Mouse (Mus musculus): ENCODE measurements at regions not wholly inside any gene's neighbourhood (a gene's known extent, or its start where the extent isn't known, plus 50 kb on each side); places are given as distances from the start of the nearest gene placed in this dataset.

DNA sequence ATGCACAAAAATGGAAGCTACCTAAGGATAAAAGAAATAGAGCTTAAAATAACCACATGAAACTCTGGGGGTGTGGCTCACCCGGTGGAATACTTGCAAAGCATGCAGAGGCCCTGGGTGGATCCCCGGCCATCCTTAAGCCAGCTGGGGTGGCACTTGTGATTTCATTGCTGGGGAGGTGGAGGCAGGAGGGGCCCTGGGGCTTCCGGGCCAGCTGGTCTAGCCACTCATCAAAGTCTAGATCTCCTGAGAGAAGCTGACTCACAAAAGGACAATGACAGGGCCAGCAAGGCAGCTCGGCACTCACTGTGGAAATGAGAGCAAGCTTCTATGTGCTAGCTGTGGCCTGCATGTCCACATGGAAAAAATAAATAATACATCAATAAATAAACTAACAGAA, 363.4 kb downstream of the H2al1j start:
- ATAC-seq (replicated peaks; ENCODE audit: low FRiP score, poor library complexity, severe bottlenecking), result no peak

DNA sequence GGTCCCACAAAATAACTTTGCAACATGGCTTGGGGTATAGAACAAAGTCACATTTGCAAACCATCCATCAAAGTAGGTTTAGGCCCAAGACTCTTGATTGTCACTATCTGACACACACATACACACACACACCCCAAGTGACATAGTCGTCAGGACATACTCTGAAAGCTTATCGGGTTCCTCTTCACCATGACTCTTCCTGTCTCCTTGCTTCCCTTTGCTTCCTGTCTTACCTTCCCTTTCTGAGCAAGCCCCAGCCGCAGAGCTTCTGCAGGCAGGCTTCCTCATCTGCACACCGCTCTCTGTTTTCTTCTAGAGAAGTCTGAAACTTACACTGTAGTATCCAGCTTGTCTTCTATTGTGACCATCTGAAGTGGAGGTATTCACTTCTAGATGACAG, 368.9 kb downstream of the H2al1j start:
- peak; percentile 83 for ATAC-seq (replicated peaks; ENCODE audit: low FRiP score, poor library complexity, severe bottlenecking)

DNA sequence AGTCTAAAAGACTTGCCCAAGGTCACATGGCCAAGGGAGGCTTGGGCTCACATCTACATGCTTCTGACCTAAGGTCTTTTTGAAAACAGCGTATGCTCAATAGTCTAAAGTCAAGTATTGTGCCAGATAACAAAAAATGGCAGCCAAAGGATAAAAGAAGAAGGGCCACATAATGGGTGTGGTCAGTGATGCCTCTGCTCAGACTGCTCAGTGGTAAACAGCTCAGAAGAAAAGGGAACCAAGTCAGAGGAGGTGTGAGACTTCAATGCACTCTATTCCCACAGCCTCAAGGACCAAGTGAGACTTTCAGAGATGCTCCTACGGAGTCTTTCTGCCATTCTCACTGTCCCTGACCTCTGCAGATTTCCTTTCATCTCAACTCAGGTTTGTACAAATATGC, 373.5 kb downstream of the H2al1j start:
- ATAC-seq (replicated peaks; ENCODE audit: low FRiP score, poor library complexity, severe bottlenecking), result no peak

DNA sequence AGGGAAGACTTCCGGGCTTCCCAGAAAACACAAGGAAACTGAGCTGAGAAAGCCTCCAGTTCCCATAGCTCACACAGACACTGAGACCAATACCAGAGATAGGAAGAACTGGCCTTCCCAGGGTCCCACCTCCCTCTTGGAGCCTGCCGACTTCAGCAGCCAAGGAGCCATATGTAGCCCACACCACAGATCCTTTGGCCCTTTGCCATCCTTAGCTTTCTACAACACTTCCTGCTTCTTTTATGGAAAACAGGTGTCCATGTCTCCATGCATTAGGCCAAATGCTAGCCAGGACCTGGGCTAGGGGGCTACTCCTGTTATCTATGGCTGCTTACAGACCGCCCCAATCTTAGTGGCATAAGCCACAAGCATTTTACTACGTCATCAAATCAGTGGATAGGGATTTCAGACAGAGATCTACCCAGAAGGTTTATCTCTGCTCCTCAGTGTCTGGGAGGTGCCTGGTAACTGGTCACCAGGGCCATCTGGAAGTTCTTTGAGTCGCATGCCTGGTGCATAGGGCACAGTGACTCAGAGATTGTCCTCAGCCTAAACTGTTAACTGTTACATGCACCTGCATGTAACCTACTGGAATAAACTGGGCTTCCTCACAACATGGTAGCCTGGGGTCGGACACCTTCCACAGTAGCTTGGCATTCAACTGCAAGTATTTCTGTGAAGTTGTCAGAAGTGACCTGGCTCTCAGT, 378.4 kb downstream of the H2al1j start:
- no peak for ATAC-seq (replicated peaks; ENCODE audit: low FRiP score, poor library complexity, severe bottlenecking)

DNA sequence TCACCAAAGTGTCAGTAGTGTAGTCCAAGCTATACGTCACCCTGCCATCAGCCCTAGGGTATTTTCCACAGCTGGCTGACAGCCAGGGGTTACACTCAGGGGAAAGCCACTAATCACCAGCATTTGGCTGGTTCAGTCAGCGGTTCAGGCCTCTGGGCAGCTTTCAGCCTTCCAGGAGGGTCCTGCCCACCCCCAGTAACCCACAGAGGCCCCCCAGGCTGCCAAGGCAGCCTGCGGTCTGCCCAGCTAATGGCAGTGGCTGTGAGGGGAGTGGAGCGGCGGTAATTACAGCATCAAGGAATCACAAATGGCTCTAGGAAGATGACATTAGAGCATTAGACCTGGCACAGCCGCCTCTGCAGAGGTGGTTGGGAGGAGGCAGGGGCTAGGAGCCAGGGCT, 379.7 kb downstream of the H2al1j start:
- no peak for ATAC-seq (replicated peaks; ENCODE audit: low FRiP score, poor library complexity, severe bottlenecking)

DNA sequence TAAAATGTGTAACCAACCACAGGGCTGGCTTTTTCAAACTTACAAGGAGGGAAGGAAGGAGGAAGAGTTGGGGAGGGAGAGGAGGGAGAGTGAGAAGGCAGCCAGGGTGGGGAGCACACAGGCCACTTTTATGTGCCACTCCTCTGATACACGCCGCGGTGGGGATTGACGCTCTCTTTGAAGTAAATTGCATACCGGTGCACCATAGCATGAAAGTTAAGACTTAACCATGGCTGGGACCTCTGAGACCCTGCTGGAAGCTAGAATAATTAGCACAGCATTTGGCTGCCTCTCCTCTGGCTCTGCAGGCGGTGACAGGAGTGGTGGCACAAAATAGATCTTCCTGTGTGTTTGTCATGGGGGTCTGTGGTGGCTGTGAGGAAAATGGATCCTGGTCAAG, 380.7 kb downstream of the H2al1j start:
- ATAC-seq (replicated peaks; ENCODE audit: low FRiP score, poor library complexity, severe bottlenecking), result no peak

DNA sequence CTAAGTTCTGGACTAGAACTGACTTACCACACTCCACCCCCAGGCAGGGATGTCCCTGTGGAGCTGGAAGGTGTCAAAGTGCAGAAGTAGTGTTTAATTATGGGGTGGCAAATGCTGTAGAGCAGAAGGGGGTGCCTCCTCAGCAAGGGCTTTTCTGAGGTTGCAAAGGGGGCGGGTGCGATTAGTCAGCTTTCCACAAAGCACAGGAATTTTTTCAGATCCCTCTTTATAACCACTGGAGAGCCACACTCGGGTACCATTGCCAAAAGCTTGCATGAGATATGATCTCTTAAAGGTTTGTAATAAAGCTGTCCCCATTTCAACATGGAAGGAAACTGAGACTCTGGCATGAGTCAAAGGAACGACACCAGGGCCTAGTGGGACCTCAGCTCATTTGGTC, 381.7 kb downstream of the H2al1j start:
- ATAC-seq (replicated peaks; ENCODE audit: low FRiP score, poor library complexity, severe bottlenecking), result no peak

DNA sequence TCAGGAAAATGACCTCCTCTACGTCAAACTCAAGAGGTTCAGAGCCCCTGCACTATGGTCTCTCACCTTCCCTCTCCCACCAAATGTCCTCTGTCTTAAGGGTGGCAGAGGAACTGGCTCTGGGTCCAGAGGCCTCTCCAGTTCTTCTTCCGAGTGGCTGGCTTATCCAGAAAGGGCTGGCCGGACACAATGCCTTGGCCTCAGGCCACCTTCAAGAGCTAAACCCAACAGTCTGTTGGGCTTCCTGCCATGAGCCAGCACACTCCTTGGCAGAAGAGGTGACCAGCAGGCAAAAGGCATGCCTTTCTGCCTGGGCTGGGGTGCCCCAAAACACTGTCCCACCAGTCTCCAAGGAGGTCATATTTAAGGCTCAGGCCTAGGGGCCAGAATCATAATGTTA, 385.8 kb downstream of the H2al1j start:
- ATAC-seq (replicated peaks; ENCODE audit: low FRiP score, poor library complexity, severe bottlenecking), result no peak

DNA sequence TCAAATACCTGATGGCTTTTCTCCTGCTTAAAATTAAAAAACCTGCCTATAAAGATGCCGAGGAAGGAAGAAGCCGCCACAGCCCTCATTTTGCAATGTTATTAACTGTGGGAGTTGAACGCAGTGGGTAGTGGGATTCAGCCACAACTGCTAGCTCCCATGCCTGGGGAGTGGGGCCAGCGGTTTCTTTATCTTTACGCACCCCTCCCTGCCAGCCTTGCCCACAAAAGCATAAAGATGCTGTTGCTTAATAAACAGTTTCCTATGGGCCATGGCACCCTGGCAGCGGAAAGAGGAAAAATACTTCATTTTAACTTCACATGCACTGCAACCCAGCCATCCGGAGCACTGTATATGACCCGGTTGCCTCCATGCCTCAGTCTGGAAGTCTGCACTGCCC, 389.2 kb downstream of the H2al1j start:
- no peak for ATAC-seq (replicated peaks; ENCODE audit: low FRiP score, poor library complexity, severe bottlenecking)

DNA sequence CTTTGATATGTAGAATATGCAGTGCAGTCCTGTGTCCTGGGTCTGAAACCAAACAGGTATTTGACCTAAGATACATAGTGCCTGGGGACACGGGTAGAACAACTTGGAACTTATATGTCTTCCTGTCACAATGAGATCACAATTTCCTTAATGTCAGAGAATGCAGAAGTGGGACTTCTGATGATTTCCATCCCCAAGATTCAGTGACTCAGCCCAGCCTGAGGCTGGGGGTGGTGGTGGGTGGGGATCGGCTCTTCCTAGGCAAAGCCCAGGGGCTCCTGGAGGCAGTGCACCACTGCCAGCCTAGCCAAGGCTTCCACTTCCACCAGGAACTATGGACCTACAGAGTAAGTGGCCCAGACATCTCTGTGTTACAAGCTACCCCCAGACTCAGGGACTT, 391.2 kb downstream of the H2al1j start:
- ATAC-seq (replicated peaks; ENCODE audit: low FRiP score, poor library complexity, severe bottlenecking), result no peak

DNA sequence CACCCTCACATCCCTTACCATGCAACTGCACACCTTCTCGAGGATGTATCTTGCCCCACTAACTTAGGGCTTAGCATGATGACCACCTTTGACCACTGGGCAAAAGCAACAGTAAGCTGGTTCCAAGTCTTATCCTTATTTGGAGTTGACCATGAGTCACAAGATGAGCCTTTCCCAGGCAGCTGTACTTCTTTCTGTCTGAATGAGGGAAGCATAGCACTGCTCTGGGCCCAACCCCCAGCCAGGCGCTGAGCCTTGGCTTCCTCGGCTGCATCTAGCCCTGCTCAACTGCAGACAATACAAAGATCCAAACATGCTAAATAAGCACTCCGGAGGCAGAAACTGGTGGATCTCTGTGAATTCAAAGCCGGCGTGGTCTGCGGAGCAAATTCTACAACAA, 392.9 kb downstream of the H2al1j start:
- no peak for ATAC-seq (replicated peaks; ENCODE audit: low FRiP score, poor library complexity, severe bottlenecking)

DNA sequence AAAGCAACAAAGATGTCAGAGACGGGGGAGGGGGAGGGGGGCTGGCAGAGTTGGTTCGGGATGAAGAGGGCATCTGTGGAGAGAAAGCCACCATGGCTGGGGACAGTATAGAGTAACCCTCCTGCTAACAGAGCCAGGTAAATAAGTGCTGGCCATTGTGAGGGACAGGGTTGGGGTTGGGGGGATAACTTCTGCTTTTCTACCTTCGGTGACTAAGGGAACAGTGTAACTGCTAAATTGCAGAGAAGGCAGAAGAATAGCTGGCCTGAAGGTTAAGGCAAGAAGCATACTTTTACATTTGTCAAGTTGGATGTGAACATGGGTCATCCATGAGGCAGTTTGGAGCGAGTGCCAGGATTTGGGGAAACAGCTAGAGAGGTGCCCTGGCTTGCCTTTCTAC, 395.1 kb downstream of the H2al1j start:
- no peak for ATAC-seq (replicated peaks; ENCODE audit: low FRiP score, poor library complexity, severe bottlenecking)

DNA sequence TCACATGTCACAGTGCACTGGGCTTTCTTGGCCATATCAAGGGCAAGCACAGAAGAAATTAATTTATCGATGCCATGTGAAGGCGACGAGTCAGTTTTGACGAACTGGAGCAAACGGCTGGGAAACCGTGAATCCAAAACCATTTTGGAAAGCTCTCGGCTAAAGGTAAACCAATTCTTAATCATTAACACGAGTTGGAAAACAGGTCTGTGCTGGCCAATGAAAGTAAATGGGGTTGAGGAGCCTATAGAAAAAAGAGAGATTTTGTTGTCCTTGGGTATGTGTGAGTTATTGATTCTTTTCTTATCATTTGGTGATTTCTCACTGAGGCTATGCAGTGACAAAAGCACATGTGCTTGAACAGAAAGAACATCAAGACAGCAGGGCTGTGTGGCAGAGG, 397.1 kb downstream of the H2al1j start:
- no peak for ATAC-seq (replicated peaks; ENCODE audit: low FRiP score, poor library complexity, severe bottlenecking)

DNA sequence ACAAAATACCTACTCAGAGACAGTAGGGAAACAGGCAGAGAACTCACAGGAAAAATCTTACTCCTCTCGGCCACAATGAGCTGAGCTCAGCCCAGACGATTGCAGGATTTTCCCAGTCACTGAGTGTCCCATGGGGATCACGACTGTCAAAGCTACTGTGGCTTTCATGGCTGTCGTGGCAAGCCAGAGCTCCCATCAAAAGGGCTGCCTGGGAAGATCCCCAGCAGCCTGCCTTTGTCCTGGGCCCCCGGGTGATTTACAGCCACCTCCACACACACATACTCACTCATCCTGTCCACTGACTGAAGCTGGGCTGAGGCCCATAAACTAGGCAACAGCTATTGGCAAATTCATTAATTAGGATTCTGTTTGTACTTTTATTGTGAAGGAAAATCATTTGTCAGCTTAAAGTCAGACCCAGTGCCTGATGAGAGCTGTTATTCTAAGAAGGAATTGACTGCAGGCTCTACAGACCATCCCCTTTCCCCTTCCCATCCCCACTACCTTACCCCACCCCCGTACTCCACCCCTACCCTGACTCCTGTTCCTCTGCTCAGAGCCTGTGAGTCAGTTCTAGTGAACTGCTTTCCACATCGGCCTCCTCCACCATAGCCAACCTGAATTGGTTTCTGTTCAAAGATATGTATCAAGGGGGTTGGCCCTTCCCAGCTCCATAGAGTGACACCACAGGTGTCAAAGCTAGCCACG, 399.1 kb downstream of the H2al1j start:
- ATAC-seq (replicated peaks; ENCODE audit: low FRiP score, poor library complexity, severe bottlenecking), result no peak

DNA sequence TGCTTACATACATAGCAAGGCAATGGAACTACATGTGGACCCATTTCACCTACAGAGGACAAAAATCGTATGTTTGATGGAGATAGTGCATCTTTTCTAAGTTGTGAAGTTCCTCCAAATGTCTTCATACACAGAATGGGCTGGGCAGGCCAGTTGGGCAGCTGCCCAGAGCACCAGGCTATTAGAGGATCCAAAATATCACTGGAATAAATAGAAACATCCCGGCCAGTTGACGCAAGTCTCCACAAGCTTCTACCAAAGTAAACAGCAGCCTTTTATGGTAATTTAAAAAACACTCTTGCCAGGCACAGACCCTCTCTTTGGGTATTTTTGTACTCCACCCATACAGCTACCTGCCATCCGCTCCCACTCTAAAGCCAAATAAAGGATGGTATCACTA, 400.9 kb downstream of the H2al1j start:
- no peak for ATAC-seq (replicated peaks; ENCODE audit: low FRiP score, poor library complexity, severe bottlenecking)

DNA sequence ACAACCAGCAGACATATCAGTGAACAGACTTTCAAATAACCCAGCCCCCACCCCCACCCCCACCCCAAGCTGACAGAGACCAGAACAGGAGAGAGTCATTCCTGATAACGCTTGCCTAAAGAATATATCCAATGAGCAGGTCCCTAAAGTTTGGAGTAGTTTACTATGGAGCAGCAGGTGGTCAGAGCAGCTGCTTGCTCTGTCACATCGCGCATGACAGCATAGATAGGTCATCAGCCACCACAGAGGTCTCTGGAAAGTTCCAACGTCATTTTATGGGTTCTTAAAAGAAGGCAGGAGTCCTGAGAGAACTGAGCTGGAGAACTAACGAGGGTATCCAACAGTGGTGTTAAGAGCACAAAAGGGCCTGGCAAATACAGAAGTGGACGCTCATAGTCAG, 402.4 kb downstream of the H2al1j start:
- no peak for ATAC-seq (replicated peaks; ENCODE audit: low FRiP score, poor library complexity, severe bottlenecking)

DNA sequence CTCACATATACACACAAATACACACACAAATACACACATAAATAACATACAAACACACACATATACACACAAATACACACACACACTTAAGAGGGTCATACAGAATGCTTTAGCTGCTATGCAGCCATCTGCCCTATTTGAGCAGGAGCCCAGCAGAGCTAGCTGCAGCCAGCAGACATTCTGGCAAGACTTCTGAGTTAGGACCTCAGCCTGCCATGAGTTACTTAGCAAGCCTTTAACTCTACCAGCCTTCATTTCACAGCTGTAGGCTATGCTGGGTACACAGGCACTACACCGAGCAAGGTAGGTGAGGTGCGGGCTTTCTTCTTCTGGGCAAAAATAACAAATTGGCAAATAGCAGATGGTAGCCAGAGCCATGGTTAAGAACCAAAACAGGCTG, 404.7 kb downstream of the H2al1j start:
- no peak for ATAC-seq (replicated peaks; ENCODE audit: low FRiP score, poor library complexity, severe bottlenecking)

DNA sequence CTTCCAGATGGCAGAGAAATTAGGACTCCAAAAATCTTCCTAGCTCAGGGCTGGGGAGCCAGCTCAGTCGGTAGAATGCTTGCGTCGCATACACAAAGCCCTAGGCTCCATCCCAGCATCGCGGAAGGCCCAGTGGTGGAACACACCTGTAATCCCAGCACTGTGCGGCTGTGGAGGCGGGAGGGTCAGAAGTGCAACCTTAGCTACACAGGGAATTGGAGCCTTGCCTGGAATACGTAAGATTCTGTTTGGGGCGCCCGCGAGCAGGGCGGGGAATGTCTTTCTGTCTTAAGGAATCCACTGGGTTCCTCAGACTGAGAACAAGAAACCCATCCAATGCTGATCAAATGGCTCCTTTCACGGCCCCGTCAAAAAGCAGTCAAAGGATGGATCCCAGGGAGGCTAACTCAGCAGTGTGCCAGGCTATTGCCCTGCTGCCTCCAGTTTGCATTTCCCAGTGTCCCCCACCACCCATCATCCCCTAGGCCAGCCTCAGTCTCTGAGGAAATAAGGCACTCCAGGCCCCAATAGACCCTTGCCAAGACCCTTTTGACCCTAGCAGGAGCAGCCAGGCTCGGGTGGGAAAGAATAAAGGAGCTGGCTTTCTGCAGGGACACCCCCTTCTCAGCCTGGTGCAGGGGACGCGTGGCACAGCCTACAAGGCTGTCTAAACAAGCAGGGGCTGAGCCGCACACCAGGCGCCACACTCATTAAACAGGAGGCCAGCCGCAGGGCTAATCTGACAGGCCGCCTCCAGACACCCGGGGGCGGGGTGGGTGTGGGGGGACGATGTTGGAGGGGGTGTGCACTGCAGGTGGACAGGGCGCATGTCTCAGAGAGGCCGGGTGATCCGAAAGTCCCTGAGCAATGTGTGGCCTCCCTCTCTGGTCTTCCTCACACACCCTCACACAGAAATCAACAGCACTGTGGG, 407.1 kb downstream of the H2al1j start:
- no peak for ATAC-seq (replicated peaks; ENCODE audit: low FRiP score, poor library complexity, severe bottlenecking)

DNA sequence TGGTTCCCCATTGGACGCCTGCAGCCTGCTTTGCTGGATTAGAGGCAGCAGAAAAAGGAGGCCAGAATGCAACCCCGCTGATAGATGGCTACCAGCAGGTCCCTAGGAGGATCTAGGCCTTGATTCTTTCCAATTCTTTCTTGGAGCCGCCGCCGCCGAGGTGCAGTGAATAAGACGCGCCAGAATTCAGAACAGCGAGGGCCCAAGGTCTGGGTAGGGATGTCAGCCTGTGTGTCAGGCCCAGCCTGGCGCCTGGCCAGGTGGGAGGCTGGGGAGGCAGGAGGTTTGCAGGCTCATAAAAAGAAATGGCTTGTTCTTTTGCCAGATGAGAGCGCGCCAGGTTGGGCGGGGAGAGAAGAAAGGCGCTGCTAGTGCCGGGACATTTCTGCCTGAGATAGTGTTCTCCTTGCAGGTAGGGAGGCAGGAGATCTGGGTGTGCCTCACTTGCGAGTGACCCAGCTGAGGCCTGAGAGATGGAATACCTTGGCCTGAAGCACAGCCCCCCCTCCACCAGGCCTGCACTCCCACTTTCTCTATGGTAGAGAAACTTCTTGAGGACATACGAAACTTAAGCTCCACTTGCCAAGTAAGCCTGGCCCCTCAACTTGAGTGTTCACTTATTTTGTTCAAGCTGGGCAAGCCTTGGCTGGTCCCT, 408.0 kb downstream of the H2al1j start:
- ATAC-seq (replicated peaks; ENCODE audit: low FRiP score, poor library complexity, severe bottlenecking), result no peak

DNA sequence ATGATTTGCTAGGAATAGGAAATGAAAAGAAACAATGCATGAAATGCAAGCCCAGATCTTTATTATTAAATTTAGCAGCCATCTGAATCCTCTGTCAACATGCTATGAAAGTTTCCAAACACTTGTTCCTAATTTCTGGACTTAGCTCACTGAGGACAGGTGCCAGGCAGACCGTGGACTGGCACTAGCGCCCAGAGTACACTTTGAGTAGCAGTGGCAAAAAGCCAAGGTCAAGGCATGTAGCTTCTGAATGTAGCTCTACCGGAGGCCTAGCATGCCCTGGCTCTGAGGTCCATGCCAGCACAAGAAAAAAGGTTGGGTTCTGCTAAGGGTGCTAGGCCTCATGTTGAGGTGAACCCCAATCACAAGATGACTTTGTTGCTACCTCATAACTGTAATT, 408.9 kb downstream of the H2al1j start:
- no peak for ATAC-seq (replicated peaks; ENCODE audit: low FRiP score, poor library complexity, severe bottlenecking)
